Mouse (Mus musculus): ENCODE data around the gene Thpo.

GRCm38 (mm10) chr16:20750518-20750917, 16.2 kb upstream of the Thpo start:
- TF ChIP-seq CTCF (IDR thresholded peaks at IDR 0.05; ENCODE audit: borderline replicate concordance, insufficient read depth, low read length) (no peak), POLR2A (IDR thresholded peaks at IDR 0.05; ENCODE audit: low read depth, low read length) (no peak)
